Mouse (Mus musculus): ENCODE results near the gene Bcat2. TPM values are rescaled to one million over a fixed set of nuclear protein-coding genes. Genes with fewer than 3 reads are reported as not detected.
A peak's percentile ranks its signal among the peaks of the same experiment; 100 is the strongest.

Gene Bcat2
- total and polyA plus RNA-seq, 2 experiments from 2014 or later, result 13.7 to 20.2 TPM

GRCm38 (mm10) chr7:45567780-45568516 is 2.0 kb upstream of the Bcat2 start:
- Histone ChIP-seq H3K4me1 (ENCODE audit: insufficient read depth) (peaks cover 22% of the 10 kb centered on the region), H3K9ac (peak overlapping the region; percentile 36), H3K9me3 (ENCODE audit: low read length) (no peaks in the 10 kb centered on the region), H3K27me3 (ENCODE audit: insufficient read depth, low read length) (no peaks in the 10 kb centered on the region), H3K4me2 (ENCODE audit: low read depth) (peak overlapping the region; percentile 67), H3K4me3 (ENCODE audit: low read depth, low read length) (peak overlapping the region; percentile 44), H3K27ac (ENCODE audit: low read depth, low read length) (peak overlapping the region; percentile 66), H3K36me3 (ENCODE audit: insufficient read depth) (no peaks in the 10 kb centered on the region)
- DNase-seq, result peak; percentile 88
- ATAC-seq, result peak; percentile 95
- WGBS, result 1% methylated on average over 24 of the region's 24 CpGs
- peak; percentile 22; the same call in 1 of the 2 replicates for TF ChIP-seq CTCF (IDR thresholded peaks at IDR 0.05; ENCODE audit: low read depth)

- Histone ChIP-seq H3K27me3 (ENCODE audit: insufficient read depth, low read length) (no peaks in the 10 kb centered on the region), H3K27ac (ENCODE audit: low read depth, low read length) (peak overlapping the region; percentile 66), H3K36me3 (ENCODE audit: insufficient read depth) (no peaks in the 10 kb centered on the region), H3K4me1 (ENCODE audit: insufficient read depth) (peaks cover 22% of the 10 kb centered on the region), H3K9me3 (ENCODE audit: low read length) (no peaks in the 10 kb centered on the region), H3K9ac (no peak overlapping the region), H3K4me3 (ENCODE audit: low read depth, low read length) (peak overlapping the region; percentile 44), H3K4me2 (ENCODE audit: low read depth) (peak overlapping the region; percentile 67)
- 79% methylated on average over 10 of the region's 10 CpGs for whole genome bisulfite sequencing
- no peak for DNase-seq
- no peak for ATAC-seq
- TF ChIP-seq CTCF (IDR thresholded peaks at IDR 0.05; ENCODE audit: low read depth), result no peak
Observed at GRCm38 (mm10) chr7:45568601-45569473, 1.1 kb upstream of the Bcat2 start.

- DNase-seq, result no peak
- WGBS, result 33% methylated on average over 1 of the region's 1 CpGs
- Histone ChIP-seq H3K4me1 (ENCODE audit: insufficient read depth) (peaks cover 22% of the 10 kb centered on the region), H3K9me3 (ENCODE audit: low read length) (no peaks in the 10 kb centered on the region), H3K27me3 (ENCODE audit: insufficient read depth, low read length) (no peaks in the 10 kb centered on the region), H3K4me2 (ENCODE audit: low read depth) (no peak overlapping the region), H3K4me3 (ENCODE audit: low read depth, low read length) (no peak overlapping the region), H3K36me3 (ENCODE audit: insufficient read depth) (peaks cover 8% of the 10 kb centered on the region; the same call in 1 of the 2 replicates), H3K27ac (ENCODE audit: low read depth, low read length) (no peak overlapping the region), H3K9ac (no peak overlapping the region)
- no peak for ATAC-seq
- TF ChIP-seq CTCF (IDR thresholded peaks at IDR 0.05; ENCODE audit: low read depth), result no peak
Observed at GRCm38 (mm10) chr7:45571966-45572365, 2.0 kb downstream of the Bcat2 start.

GRCm38 (mm10) chr7:45573954-45574353 is 4.0 kb downstream of the Bcat2 start:
- Histone ChIP-seq H3K36me3 (ENCODE audit: insufficient read depth) (peaks cover 8% of the 10 kb centered on the region; the same call in 1 of the 2 replicates), H3K4me2 (ENCODE audit: low read depth) (no peak overlapping the region), H3K4me3 (ENCODE audit: low read depth, low read length) (no peak overlapping the region), H3K4me1 (ENCODE audit: insufficient read depth) (peaks cover 15% of the 10 kb centered on the region), H3K9ac (no peak overlapping the region), H3K27me3 (ENCODE audit: insufficient read depth, low read length) (no peaks in the 10 kb centered on the region), H3K9me3 (ENCODE audit: low read length) (no peaks in the 10 kb centered on the region), H3K27ac (ENCODE audit: low read depth, low read length) (no peak overlapping the region)
- 80% methylated on average over 8 of the region's 8 CpGs for WGBS
- DNase-seq (no peak), ATAC-seq (no peak)
- TF ChIP-seq CTCF (IDR thresholded peaks at IDR 0.05; ENCODE audit: low read depth), result no peak

- no peak for ATAC-seq
- no peak overlapping the region for H3K4me3 ChIP-seq (ENCODE audit: low read depth, low read length)
- 87% methylated on average over 15 of the region's 15 CpGs for WGBS
- H3K27ac ChIP-seq (ENCODE audit: low read depth, low read length), result no peak overlapping the region
- TF ChIP-seq CTCF (IDR thresholded peaks at IDR 0.05; ENCODE audit: low read depth), result no peak
- peaks cover 8% of the 10 kb centered on the region; the same call in 1 of the 2 replicates for H3K36me3 ChIP-seq (ENCODE audit: insufficient read depth)
- no peak overlapping the region for H3K4me2 ChIP-seq (ENCODE audit: low read depth)
- no peaks in the 10 kb centered on the region for H3K9me3 ChIP-seq (ENCODE audit: low read length)
- DNase-seq, result no peak
- H3K27me3 ChIP-seq (ENCODE audit: insufficient read depth, low read length), result no peaks in the 10 kb centered on the region
- H3K9ac ChIP-seq, result no peak overlapping the region
- peaks cover 14% of the 10 kb centered on the region for H3K4me1 ChIP-seq (ENCODE audit: insufficient read depth)
Observed at GRCm38 (mm10) chr7:45574472-45575379, 4.8 kb downstream of the Bcat2 start.

- Histone ChIP-seq H3K36me3 (ENCODE audit: insufficient read depth) (peaks cover 28% of the 10 kb centered on the region), H3K4me2 (ENCODE audit: low read depth) (no peak overlapping the region), H3K27ac (ENCODE audit: low read depth, low read length) (no peak overlapping the region), H3K9ac (no peak overlapping the region), H3K9me3 (ENCODE audit: low read length) (no peaks in the 10 kb centered on the region), H3K4me1 (ENCODE audit: insufficient read depth) (no peaks in the 10 kb centered on the region), H3K27me3 (ENCODE audit: insufficient read depth, low read length) (no peaks in the 10 kb centered on the region), H3K4me3 (ENCODE audit: low read depth, low read length) (no peak overlapping the region)
- TF ChIP-seq CTCF (IDR thresholded peaks at IDR 0.05; ENCODE audit: low read depth), result no peak
- 90% methylated on average over 6 of the region's 6 CpGs for WGBS
- DNase-seq (no peak), ATAC-seq (no peak)
Observed at GRCm38 (mm10) chr7:45585923-45586322, 16.0 kb downstream of the Bcat2 start.

All from forebrain, postnatal 0 days (tissue).